Mouse (Mus musculus): ENCODE data around the gene Kremen2. TPM values are rescaled to one million over a fixed set of nuclear protein-coding genes. Genes with fewer than 3 reads are reported as not detected.

The Kremen2 gene
- 6.8 and 7.8 TPM in 2 replicates for polyA plus RNA-seq (2014; fragmentation: Nextera tagmentation; extraction: Ambion mirVana)

GRCm38 (mm10) chr17:23745301-23746251, at the start of gene Kremen2:
Gene Kremen2, minus strand, starts transcription at chr17:23745833.
- H3K4me3 ChIP-seq (ENCODE audit: low read depth, low read length): peak within 1 kb of the TSS; percentile 23
- peak within 1 kb of the TSS; percentile 27; the same call in 1 of the 2 replicates for H3K9ac ChIP-seq (ENCODE audit: low read length)
- WGBS: 0% methylated on average over 43 of the region's 45 CpGs
- peaks cover 8% of the 10 kb centered on the region; the same call in 1 of the 2 replicates for H3K4me1 ChIP-seq (ENCODE audit: control insufficient read depth, insufficient read depth, low read length)
- no peak within 1 kb of the TSS for H3K27ac ChIP-seq (ENCODE audit: low read depth, low read length)
- DNase-seq (ENCODE audit: low spot score) (no peak), ATAC-seq (ENCODE audit: insufficient read depth, low FRiP score, low TSS enrichment) (no peak)
- H3K27me3 ChIP-seq (ENCODE audit: control insufficient read depth, insufficient read depth, low read length): peaks cover 67% of the 10 kb centered on the region
- H3K4me2 ChIP-seq (ENCODE audit: low read depth): peak within 1 kb of the TSS; percentile 46
- H3K9me3 ChIP-seq (ENCODE audit: control insufficient read depth, low read length): no peaks in the 10 kb centered on the region
- no peaks in the 10 kb centered on the region for H3K36me3 ChIP-seq (ENCODE audit: control insufficient read depth, insufficient read depth, low read length)

GRCm38 (mm10) chr17:23795323-23795722, 49.7 kb upstream of the Kremen2 start:
- Histone ChIP-seq H3K9me3 (ENCODE audit: control insufficient read depth, low read length) (no peaks in the 10 kb centered on the region), H3K9ac (ENCODE audit: low read length) (no peak overlapping the region), H3K4me2 (ENCODE audit: low read depth) (no peak overlapping the region), H3K36me3 (ENCODE audit: control insufficient read depth, insufficient read depth, low read length) (no peaks in the 10 kb centered on the region), H3K4me3 (ENCODE audit: low read depth, low read length) (no peak overlapping the region), H3K4me1 (ENCODE audit: control insufficient read depth, insufficient read depth, low read length) (peaks cover 4% of the 10 kb centered on the region; the same call in 1 of the 2 replicates), H3K27me3 (ENCODE audit: control insufficient read depth, insufficient read depth, low read length) (no peaks in the 10 kb centered on the region), H3K27ac (ENCODE audit: low read depth, low read length) (no peak overlapping the region)
- ATAC-seq (ENCODE audit: insufficient read depth, low FRiP score, low TSS enrichment) (no peak), DNase-seq (ENCODE audit: low spot score) (no peak)
- WGBS: 95% methylated on average over 8 of the region's 8 CpGs

- Histone ChIP-seq H3K36me3 (ENCODE audit: control insufficient read depth, insufficient read depth, low read length) (no peaks in the 10 kb centered on the region), H3K4me1 (ENCODE audit: control insufficient read depth, insufficient read depth, low read length) (peaks cover 4% of the 10 kb centered on the region; the same call in 1 of the 2 replicates), H3K4me2 (ENCODE audit: low read depth) (peak overlapping the region; percentile 73), H3K9ac (ENCODE audit: low read length) (peak overlapping the region; percentile 89), H3K27ac (ENCODE audit: low read depth, low read length) (peak overlapping the region; percentile 86), H3K4me3 (ENCODE audit: low read depth, low read length) (peak overlapping the region; percentile 34; the same call in 1 of the 2 replicates), H3K27me3 (ENCODE audit: control insufficient read depth, insufficient read depth, low read length) (no peaks in the 10 kb centered on the region), H3K9me3 (ENCODE audit: control insufficient read depth, low read length) (no peaks in the 10 kb centered on the region)
- DNase-seq (ENCODE audit: low spot score): no peak
- no peak for ATAC-seq (ENCODE audit: insufficient read depth, low FRiP score, low TSS enrichment)
- 55% methylated on average over 2 of the region's 2 CpGs for WGBS
Observed at GRCm38 (mm10) chr17:23791079-23791357, 45.4 kb upstream of the Kremen2 start.

- Histone ChIP-seq H3K4me1 (ENCODE audit: control insufficient read depth, insufficient read depth, low read length) (peaks cover 5% of the 10 kb centered on the region; the same call in 1 of the 2 replicates), H3K27ac (ENCODE audit: low read depth, low read length) (peak within 1 kb of the TSS; percentile 86), H3K36me3 (ENCODE audit: control insufficient read depth, insufficient read depth, low read length) (no peaks in the 10 kb centered on the region), H3K9ac (ENCODE audit: low read length) (peak within 1 kb of the TSS; percentile 89), H3K4me3 (ENCODE audit: low read depth, low read length) (peak within 1 kb of the TSS; percentile 34), H3K4me2 (ENCODE audit: low read depth) (peak within 1 kb of the TSS; percentile 73), H3K9me3 (ENCODE audit: control insufficient read depth, low read length) (no peaks in the 10 kb centered on the region), H3K27me3 (ENCODE audit: control insufficient read depth, insufficient read depth, low read length) (no peaks in the 10 kb centered on the region)
- DNase-seq (ENCODE audit: low spot score): peak; percentile 81
- ATAC-seq (ENCODE audit: insufficient read depth, low FRiP score, low TSS enrichment): peak; percentile 52
- WGBS: 3% methylated on average over 29 of the region's 29 CpGs
Observed at GRCm38 (mm10) chr17:23790269-23791078, 44.8 kb upstream of the Kremen2 start, which contains the start of gene Srrm2. Gene Srrm2, plus strand, starts transcription at chr17:23790532.

- Histone ChIP-seq H3K4me1 (ENCODE audit: control insufficient read depth, insufficient read depth, low read length) (peaks cover 8% of the 10 kb centered on the region; the same call in 1 of the 2 replicates), H3K9ac (ENCODE audit: low read length) (peak overlapping the region; percentile 89), H3K4me2 (ENCODE audit: low read depth) (peak overlapping the region; percentile 73), H3K27ac (ENCODE audit: low read depth, low read length) (peak overlapping the region; percentile 86), H3K36me3 (ENCODE audit: control insufficient read depth, insufficient read depth, low read length) (no peaks in the 10 kb centered on the region), H3K27me3 (ENCODE audit: control insufficient read depth, insufficient read depth, low read length) (no peaks in the 10 kb centered on the region), H3K4me3 (ENCODE audit: low read depth, low read length) (peak overlapping the region; percentile 34), H3K9me3 (ENCODE audit: control insufficient read depth, low read length) (no peaks in the 10 kb centered on the region)
- WGBS: 12% methylated on average over 8 of the region's 8 CpGs
- DNase-seq (ENCODE audit: low spot score) (no peak), ATAC-seq (ENCODE audit: insufficient read depth, low FRiP score, low TSS enrichment) (no peak)
Observed at GRCm38 (mm10) chr17:23789749-23790268, 44.2 kb upstream of the Kremen2 start.

- Histone ChIP-seq H3K27ac (ENCODE audit: low read depth, low read length) (no peak overlapping the region), H3K9me3 (ENCODE audit: control insufficient read depth, low read length) (no peaks in the 10 kb centered on the region), H3K4me3 (ENCODE audit: low read depth, low read length) (no peak overlapping the region), H3K4me2 (ENCODE audit: low read depth) (no peak overlapping the region), H3K9ac (ENCODE audit: low read length) (no peak overlapping the region), H3K36me3 (ENCODE audit: control insufficient read depth, insufficient read depth, low read length) (no peaks in the 10 kb centered on the region), H3K27me3 (ENCODE audit: control insufficient read depth, insufficient read depth, low read length) (no peaks in the 10 kb centered on the region), H3K4me1 (ENCODE audit: control insufficient read depth, insufficient read depth, low read length) (peaks cover 8% of the 10 kb centered on the region; the same call in 1 of the 2 replicates)
- ATAC-seq (ENCODE audit: insufficient read depth, low FRiP score, low TSS enrichment): no peak
- no peak for DNase-seq (ENCODE audit: low spot score)
- WGBS: 90% methylated on average over 4 of the region's 4 CpGs
Observed at GRCm38 (mm10) chr17:23788973-23789372, 43.3 kb upstream of the Kremen2 start.

- peak overlapping the region; percentile 44 for H3K9ac ChIP-seq (ENCODE audit: low read length)
- 0 out of 2 replicates have a peak overlapping the region, but pooled peaks have one; percentile 56 for H3K27ac ChIP-seq (ENCODE audit: low read depth, low read length)
- no peaks in the 10 kb centered on the region for H3K27me3 ChIP-seq (ENCODE audit: control insufficient read depth, insufficient read depth, low read length)
- no peaks in the 10 kb centered on the region for H3K9me3 ChIP-seq (ENCODE audit: control insufficient read depth, low read length)
- H3K4me3 ChIP-seq (ENCODE audit: low read depth, low read length): peak overlapping the region; percentile 47
- 12% methylated on average over 13 of the region's 13 CpGs for WGBS
- H3K36me3 ChIP-seq (ENCODE audit: control insufficient read depth, insufficient read depth, low read length): no peaks in the 10 kb centered on the region
- DNase-seq (ENCODE audit: low spot score): peak; percentile 40
- peak; percentile 58; the same call in 1 of the 2 replicates for ATAC-seq (ENCODE audit: insufficient read depth, low FRiP score, low TSS enrichment)
- H3K4me2 ChIP-seq (ENCODE audit: low read depth): peak overlapping the region; percentile 59
- H3K4me1 ChIP-seq (ENCODE audit: control insufficient read depth, insufficient read depth, low read length): peaks cover 8% of the 10 kb centered on the region; the same call in 1 of the 2 replicates
Observed at GRCm38 (mm10) chr17:23786510-23786931, 40.9 kb upstream of the Kremen2 start.
